Mouse (Mus musculus): ENCODE data around the gene Zfp791. TPM values are rescaled to one million over a fixed set of nuclear protein-coding genes. Genes with fewer than 3 reads are reported as not detected.
"Not testable (repeated sequence)": the region's sequence is repeated elsewhere in the genome, so short reads cannot be mapped to it uniquely, and the experiment has no call there.

Gene Zfp791
- total RNA-seq (2015; ENCODE audit: low replicate concordance) (not detected in 2 replicates), total RNA-seq (2017; ENCODE audit: low replicate concordance) (not detected in 2 replicates)

GRCm38 (mm10) chr8:85122995-85123394 lies at the start of gene Zfp791:
TSS of gene Zfp791 (minus strand) at chr8:85123095.
- ATAC-seq (replicated peaks; ENCODE audit: low FRiP score, poor library complexity, severe bottlenecking), result no peak

- no peak for ATAC-seq (replicated peaks; ENCODE audit: low FRiP score, poor library complexity, severe bottlenecking)
These were observed 48.4 kb upstream of the Zfp791 start for GRCm38 (mm10) chr8:85171291-85171690.

GRCm38 (mm10) chr8:85151624-85152023 lies 28.7 kb upstream of the Zfp791 start, which contains the start of gene Cks1brt:
TSS of gene Cks1brt (plus strand) at chr8:85151924.
- ATAC-seq (replicated peaks; ENCODE audit: low FRiP score, poor library complexity, severe bottlenecking), result no peak

- ATAC-seq (replicated peaks; ENCODE audit: low FRiP score, poor library complexity, severe bottlenecking), result no peak
These were observed 19.6 kb upstream of the Zfp791 start for GRCm38 (mm10) chr8:85142516-85142915.

- peak; percentile 71; the same call in 1 of the 2 replicates for ATAC-seq (replicated peaks; ENCODE audit: low FRiP score, poor library complexity, severe bottlenecking)
These were observed 12.8 kb upstream of the Zfp791 start for GRCm38 (mm10) chr8:85135690-85136089.

GRCm38 (mm10) chr8:85132335-85132734 lies 9.4 kb upstream of the Zfp791 start:
- ATAC-seq (replicated peaks; ENCODE audit: low FRiP score, poor library complexity, severe bottlenecking), result no peak

GRCm38 (mm10) chr8:85123691-85124090 lies 796 bp upstream of the Zfp791 start:
- no peak for ATAC-seq (replicated peaks; ENCODE audit: low FRiP score, poor library complexity, severe bottlenecking)

GRCm38 (mm10) chr8:85120251-85120650 lies 2.6 kb downstream of the Zfp791 start:
- not testable (repeated sequence) for ATAC-seq (replicated peaks; ENCODE audit: low FRiP score, poor library complexity, severe bottlenecking)

- no peak for ATAC-seq (replicated peaks; ENCODE audit: low FRiP score, poor library complexity, severe bottlenecking)
These were observed 3.6 kb downstream of the Zfp791 start for GRCm38 (mm10) chr8:85119052-85119981.

GRCm38 (mm10) chr8:85116984-85117383 lies 5.9 kb downstream of the Zfp791 start:
- ATAC-seq (replicated peaks; ENCODE audit: low FRiP score, poor library complexity, severe bottlenecking), result no peak

GRCm38 (mm10) chr8:85115501-85115900 lies 7.4 kb downstream of the Zfp791 start:
- no peak for ATAC-seq (replicated peaks; ENCODE audit: low FRiP score, poor library complexity, severe bottlenecking)

GRCm38 (mm10) chr8:85113241-85113640 lies 9.7 kb downstream of the Zfp791 start:
- ATAC-seq (replicated peaks; ENCODE audit: low FRiP score, poor library complexity, severe bottlenecking), result no peak

- no peak for ATAC-seq (replicated peaks; ENCODE audit: low FRiP score, poor library complexity, severe bottlenecking)
These were observed 22.7 kb downstream of the Zfp791 start for GRCm38 (mm10) chr8:85100076-85100665.

- ATAC-seq (replicated peaks; ENCODE audit: low FRiP score, poor library complexity, severe bottlenecking), result no peak
These were observed 26.0 kb downstream of the Zfp791 start for GRCm38 (mm10) chr8:85096850-85097249.

GRCm38 (mm10) chr8:85096196-85096595 lies 26.7 kb downstream of the Zfp791 start:
- no peak for ATAC-seq (replicated peaks; ENCODE audit: low FRiP score, poor library complexity, severe bottlenecking)

- no peak for ATAC-seq (replicated peaks; ENCODE audit: low FRiP score, poor library complexity, severe bottlenecking)
These were observed 27.3 kb downstream of the Zfp791 start for GRCm38 (mm10) chr8:85095566-85095965.

GRCm38 (mm10) chr8:85095051-85095450 lies 27.8 kb downstream of the Zfp791 start:
- ATAC-seq (replicated peaks; ENCODE audit: low FRiP score, poor library complexity, severe bottlenecking), result no peak

GRCm38 (mm10) chr8:85091526-85092090 lies 31.3 kb downstream of the Zfp791 start:
- no peak for ATAC-seq (replicated peaks; ENCODE audit: low FRiP score, poor library complexity, severe bottlenecking)

GRCm38 (mm10) chr8:85090856-85091255 lies 32.0 kb downstream of the Zfp791 start:
- no peak for ATAC-seq (replicated peaks; ENCODE audit: low FRiP score, poor library complexity, severe bottlenecking)

- no peak for ATAC-seq (replicated peaks; ENCODE audit: low FRiP score, poor library complexity, severe bottlenecking)
These were observed 34.1 kb downstream of the Zfp791 start for GRCm38 (mm10) chr8:85088771-85089170.

GRCm38 (mm10) chr8:85086238-85086637 lies 36.7 kb downstream of the Zfp791 start:
- no peak for ATAC-seq (replicated peaks; ENCODE audit: low FRiP score, poor library complexity, severe bottlenecking)
